Mouse (Mus musculus) kidney, adult 2 months (tissue): ENCODE data around the gene BC035947. TPM values are rescaled to one million over a fixed set of nuclear protein-coding genes. Genes with fewer than 3 reads are reported as not detected.
"Not testable (repeated sequence)": the region's sequence is repeated elsewhere in the genome, so short reads cannot be mapped to it uniquely, and the experiment has no call there.

Experiments
- DNase-seq: peaks from one replicate; pipeline ENCODE4 v3.0.0; 2021
- H3K27ac ChIP-seq: fragments of 200-500 bp; 2 replicates; pipeline ENCODE4 v1.5.1; 2012; ENCODE audit warnings: low read depth, low read length, control low read depth, inconsistent platforms; ENCODE audit not compliant: insufficient read depth
- H3K27me3 ChIP-seq: fragments of 200-500 bp; replicated peaks from 2 replicates; pipeline ENCODE4 v1.6.1; 2012; ENCODE audit warnings: mild to moderate bottlenecking, moderate library complexity, low read length, inconsistent platforms; ENCODE audit not compliant: control insufficient read depth, insufficient read depth
- H3K36me3 ChIP-seq: fragments of 200-500 bp; 2 replicates; pipeline ENCODE4 v1.6.1; 2012; ENCODE audit warnings: mild to moderate bottlenecking, moderate library complexity, low read length, inconsistent platforms; ENCODE audit not compliant: control insufficient read depth, insufficient read depth
- H3K4me1 ChIP-seq: fragments of 200-500 bp; 2 replicates; pipeline ENCODE4 v1.6.1; 2011; ENCODE audit warnings: low read length; ENCODE audit not compliant: control insufficient read depth, insufficient read depth
- H3K4me3 ChIP-seq: fragments of 200-500 bp; 2 replicates; pipeline ENCODE4 v1.5.1; 2011; ENCODE audit warnings: mild to moderate bottlenecking, low read depth, low read length, control low read depth; ENCODE audit not compliant: insufficient read depth
- CTCF ChIP-seq: fragments of 200-500 bp; conservative IDR thresholded peaks from 2 replicates; pipeline ENCODE4 v1.5.1; 2011; ENCODE audit warnings: low read depth, mild to moderate bottlenecking, control low read depth, low read length, moderate library complexity, mixed read lengths; ENCODE audit not compliant: insufficient read depth, insufficient read length
- POLR2A ChIP-seq: fragments of 200-500 bp; IDR thresholded peaks from one replicate; pipeline ENCODE4 v1.6.1; 2011; ENCODE audit warnings: low read depth, low read length, control low read depth
- WGBS: fragments of 180-500 bp; shearing (Covaris S2); methylation state at CpG from one replicate; pipeline ENCODE4 v1.1.7; 2018; 5-methylcytosine and 5-hydroxymethylcytosine counted together
- polyA plus RNA-seq: library from polyadenylated mRNA; depleted of rRNA; stranded (reverse); fragments of >200 nt; gene quantifications from 2 replicates; pipeline ENCODE4 v1.2.3, GENCODE M21; 2012

The BC035947 gene
- polyA plus RNA-seq, 1 experiment = 14.6 TPM

DNA sequence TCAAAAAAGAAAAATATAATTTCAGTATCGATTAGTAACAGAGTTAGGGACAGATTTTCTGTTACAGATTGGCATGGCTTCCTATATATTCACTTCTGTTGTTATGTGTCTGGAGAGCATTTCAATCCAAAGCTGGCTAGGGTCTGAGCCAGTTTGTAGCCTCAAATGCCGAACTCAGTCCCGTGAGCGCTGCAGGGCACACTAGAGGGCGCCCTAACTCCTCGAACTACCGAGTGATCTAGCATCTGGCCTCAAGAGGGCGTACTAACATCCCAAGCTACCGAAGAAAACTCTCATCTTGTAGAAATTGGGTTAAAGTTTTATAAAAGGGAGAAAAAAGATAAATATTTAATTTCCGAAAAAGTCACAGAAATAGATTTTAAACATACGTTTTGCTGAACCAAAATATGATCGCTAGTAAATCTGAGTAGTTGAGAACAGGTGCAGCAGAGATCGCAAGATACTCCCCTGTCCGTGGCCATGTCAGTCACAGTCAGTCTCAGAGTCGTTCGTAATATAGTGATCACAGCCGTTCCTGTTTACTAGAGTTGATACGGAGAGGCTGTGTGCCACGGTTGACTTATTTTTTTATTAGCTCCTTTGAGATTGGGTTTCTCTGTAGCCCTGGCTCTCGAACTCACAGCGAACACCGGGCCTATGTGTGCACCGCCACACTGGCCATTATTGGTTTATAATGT is 13.4 kb upstream of the BC035947 start:
- Histone ChIP-seq H3K27me3 (no peaks in the 10 kb centered on the region), H3K4me3 (no peak overlapping the region), H3K36me3 (no peaks in the 10 kb centered on the region), H3K4me1 (no peaks in the 10 kb centered on the region), H3K27ac (no peak overlapping the region)
- DNase-seq = peak; percentile 76
- 22% methylated on average over 23 of the region's 23 CpGs for WGBS
- peak; percentile 98 for TF ChIP-seq CTCF
- TF ChIP-seq POLR2A = no peak

DNA sequence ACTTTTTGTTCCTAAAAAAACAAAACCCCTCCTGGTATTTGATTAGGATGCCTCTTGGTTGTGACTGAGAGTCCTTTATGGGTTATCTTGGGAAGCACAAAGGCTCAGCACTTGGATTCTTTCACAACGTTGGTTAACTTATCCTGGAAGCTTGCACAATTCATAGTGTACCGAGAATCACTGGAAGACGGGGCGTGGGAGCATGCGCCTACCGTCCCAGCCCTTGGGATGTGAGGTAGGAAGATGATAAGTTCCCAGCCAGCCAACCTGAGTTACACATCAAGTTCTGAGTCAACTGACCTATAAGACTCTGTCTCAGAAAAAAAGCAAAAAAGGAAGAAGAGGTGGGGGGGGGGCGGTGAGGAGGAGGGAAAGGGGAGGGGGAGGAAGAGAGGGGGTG is 6.9 kb upstream of the BC035947 start:
- TF ChIP-seq POLR2A (no peak), CTCF (no peak)
- 85% methylated on average over 7 of the region's 7 CpGs for WGBS
- Histone ChIP-seq H3K27me3 (no peaks in the 10 kb centered on the region), H3K27ac (no peak overlapping the region), H3K36me3 (no peaks in the 10 kb centered on the region), H3K4me3 (no peak overlapping the region), H3K4me1 (no peaks in the 10 kb centered on the region)
- DNase-seq = no peak

GRCm38 (mm10) chr1:78512756-78513155 is 798 bp upstream of the BC035947 start:
- Histone ChIP-seq H3K36me3 (no peaks in the 10 kb centered on the region), H3K4me1 (peaks cover 2% of the 10 kb centered on the region; the same call in 1 of the 2 replicates), H3K27ac (no peak overlapping the region), H3K4me3 (no peak overlapping the region), H3K27me3 (no peaks in the 10 kb centered on the region)
- no peak for TF ChIP-seq CTCF
- TF ChIP-seq POLR2A = no peak
- WGBS = 81% methylated on average over 8 of the region's 8 CpGs
- no peak for DNase-seq

GRCm38 (mm10) chr1:78510862-78511261 is 1.1 kb downstream of the BC035947 start, which contains the start of gene Mogat1:
Mogat1 (plus strand) TSS chr1:78510991.
- TF ChIP-seq POLR2A = no peak
- no peak for TF ChIP-seq CTCF
- Histone ChIP-seq H3K4me3 (peak within 1 kb of the TSS; percentile 54), H3K27me3 (no peaks in the 10 kb centered on the region), H3K4me1 (peaks cover 2% of the 10 kb centered on the region; the same call in 1 of the 2 replicates), H3K27ac (peak within 1 kb of the TSS; percentile 99), H3K36me3 (no peaks in the 10 kb centered on the region)
- DNase-seq = peak; percentile 85
- 44% methylated on average over 5 of the region's 5 CpGs for WGBS

- WGBS = 57% methylated on average over 1 of the region's 1 CpGs
Measured at GRCm38 (mm10) chr1:78507137-78507536, 4.8 kb downstream of the BC035947 start.

GRCm38 (mm10) chr1:78502527-78502926 is 9.4 kb downstream of the BC035947 start:
- TF ChIP-seq POLR2A (no peak), CTCF (no peak)
- Histone ChIP-seq H3K27me3 (no peaks in the 10 kb centered on the region), H3K4me3 (no peak overlapping the region), H3K27ac (peak overlapping the region; percentile 95), H3K4me1 (no peaks in the 10 kb centered on the region; the same call in 1 of the 2 replicates), H3K36me3 (no peaks in the 10 kb centered on the region)
- DNase-seq = peak; percentile 92
- WGBS = 65% methylated on average over 6 of the region's 6 CpGs

More at GRCm38 (mm10) chr1:78507137-78507536, 4.8 kb downstream of the BC035947 start:
- Histone ChIP-seq H3K27me3 (no peaks in the 10 kb centered on the region), H3K4me3 (no peak overlapping the region), H3K4me1 (peaks cover 2% of the 10 kb centered on the region; the same call in 1 of the 2 replicates), H3K36me3 (no peaks in the 10 kb centered on the region), H3K27ac (no peak overlapping the region)
- DNase-seq = no peak
- TF ChIP-seq POLR2A (no peak), CTCF (no peak)

- WGBS = 55% methylated on average over 12 of the region's 12 CpGs
- not testable (repeated sequence) for H3K4me3 ChIP-seq, H3K36me3 ChIP-seq, H3K4me1 ChIP-seq, H3K27me3 ChIP-seq
- H3K27ac ChIP-seq = peak overlapping the region; percentile 95
- peak; percentile 75 for DNase-seq
Measured at GRCm38 (mm10) chr1:78501856-78502255, 10.1 kb downstream of the BC035947 start.
